Mouse (Mus musculus) spleen, adult 2 months (tissue): ENCODE results near the gene Ttc5.

Source experiments
- CTCF ChIP-seq: fragments of 200-500 bp; IDR thresholded peaks from 2 replicates; pipeline ENCODE4 v1.5.1; 2011; ENCODE audit warnings: mild to moderate bottlenecking, inconsistent platforms; ENCODE audit not compliant: insufficient read depth, insufficient read length, insufficient replicate concordance; ENCODE audit errors: extremely low read depth
- POLR2A ChIP-seq: fragments of 200-500 bp; IDR thresholded peaks from 2 replicates; pipeline ENCODE4 v1.6.1; 2011; ENCODE audit warnings: low read depth, low read length, inconsistent platforms

DNA sequence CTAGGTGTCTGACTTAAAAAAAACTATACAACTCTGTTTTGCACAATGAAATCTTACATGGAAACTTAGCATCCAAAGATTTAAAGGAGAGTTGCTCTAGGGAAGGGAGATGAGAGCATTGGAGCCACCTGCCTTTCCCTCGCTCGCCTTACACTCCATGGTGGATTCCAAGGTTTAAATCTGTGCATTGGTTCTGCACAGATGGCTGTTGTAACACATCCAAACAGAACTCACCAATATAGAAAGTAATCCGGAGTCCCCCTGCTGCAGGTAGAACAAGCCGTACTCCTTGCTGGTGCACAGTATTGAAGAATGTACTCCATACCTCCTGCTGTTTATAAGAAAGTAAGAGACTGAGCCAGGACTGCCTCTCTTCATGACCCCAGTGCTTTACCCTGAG lies 41.3 kb upstream of the Ttc5 start:
- TF ChIP-seq CTCF = no peak
- no peak for TF ChIP-seq POLR2A
